Mouse (Mus musculus) myocyte (in vitro differentiated cells): ENCODE data around the gene Nxph1.

Experiments used
- CEBPB ChIP-seq: IDR thresholded peaks from 2 replicates; pipeline ENCODE4 v1.6.1; 2011; ENCODE audit warnings: mild to moderate bottlenecking, moderate library complexity; ENCODE audit not compliant: poor library complexity, insufficient read depth, severe bottlenecking
- E2F4 ChIP-seq: IDR thresholded peaks from one replicate; pipeline ENCODE4 v1.6.1; 2011; ENCODE audit warnings: mild to moderate bottlenecking, control low read depth, moderate library complexity; ENCODE audit not compliant: insufficient read depth
- MAX ChIP-seq: IDR thresholded peaks from one replicate; pipeline ENCODE4 v1.6.1; 2011; ENCODE audit warnings: low read depth, mild to moderate bottlenecking, control low read depth
- MYOD1 ChIP-seq, 3 experiments: IDR thresholded peaks; one replicate each; pipeline ENCODE4 v1.6.1; 2011; ENCODE audit warnings: control low read depth in 2 of 3, low read depth in 2 of 3, mild to moderate bottlenecking in 2 of 3, moderate library complexity in 1 of 3; ENCODE audit not compliant: insufficient read length in 2 of 3, control insufficient read depth in 1 of 3
- MYOG ChIP-seq, 3 experiments: IDR thresholded peaks; one replicate each; pipeline ENCODE4 v1.6.1; 2011; ENCODE audit warnings: control low read depth in 2 of 3, low read depth in 2 of 3, mild to moderate bottlenecking in 2 of 3; ENCODE audit not compliant: insufficient read length in 2 of 3, control insufficient read depth in 1 of 3, insufficient read depth in 1 of 3
- POLR2A ChIP-seq: IDR thresholded peaks from one replicate; pipeline ENCODE4 v1.6.1; 2011; ENCODE audit warnings: low read depth, mild to moderate bottlenecking, control low read depth, moderate library complexity; ENCODE audit not compliant: insufficient read length
- POLR2AphosphoS2 ChIP-seq: IDR thresholded peaks from one replicate; pipeline ENCODE4 v1.6.1; 2011; ENCODE audit warnings: low read depth, control low read depth; ENCODE audit not compliant: insufficient read length
- REST ChIP-seq: IDR thresholded peaks from one replicate; pipeline ENCODE4 v1.6.1; 2011; ENCODE audit warnings: mild to moderate bottlenecking, control low read depth, moderate library complexity; ENCODE audit not compliant: insufficient read depth, insufficient read length
- TCF12 ChIP-seq: IDR thresholded peaks from one replicate; pipeline ENCODE4 v1.6.1; 2011; ENCODE audit warnings: mild to moderate bottlenecking, control low read depth; ENCODE audit not compliant: poor library complexity, insufficient read depth, severe bottlenecking
- TCF3 ChIP-seq: IDR thresholded peaks from one replicate; pipeline ENCODE4 v1.6.1; 2011; ENCODE audit warnings: low read depth, control low read depth; ENCODE audit not compliant: insufficient read length
- USF1 ChIP-seq: IDR thresholded peaks from one replicate; pipeline ENCODE4 v1.6.1; 2011; ENCODE audit warnings: low read depth, mild to moderate bottlenecking, control low read depth, moderate library complexity

- no peak for TF ChIP-seq POLR2A
- no peak for TF ChIP-seq CEBPB
- no peak for TF ChIP-seq MYOD1 (IDR thresholded peaks at IDR 0.05; ENCODE audit: control insufficient read depth in 1 of 3, insufficient read length in 2 of 3, low read depth in 2 of 3)
- TF ChIP-seq TCF3 = no peak
- TF ChIP-seq MYOG (IDR thresholded peaks at IDR 0.05; ENCODE audit: control insufficient read depth in 1 of 3, insufficient read depth in 1 of 3, insufficient read length in 2 of 3, low read depth in 2 of 3) = no peak
- no peak for TF ChIP-seq POLR2AphosphoS2
- no peak for TF ChIP-seq USF1
- TF ChIP-seq TCF12 = no peak
- no peak for TF ChIP-seq MAX
- TF ChIP-seq REST = no peak
- TF ChIP-seq E2F4 = no peak
These were observed 272.7 kb downstream of the Nxph1 start for GRCm38 (mm10) chr6:9220724-9221453.
